Mouse (Mus musculus) thymus, postnatal 14 days (tissue): ENCODE data around the gene 3110009E18Rik.

ENCODE experiments used
- DNase-seq: peaks from one replicate; pipeline ENCODE4 v3.0.0; 2021

3110009E18Rik gene

DNA sequence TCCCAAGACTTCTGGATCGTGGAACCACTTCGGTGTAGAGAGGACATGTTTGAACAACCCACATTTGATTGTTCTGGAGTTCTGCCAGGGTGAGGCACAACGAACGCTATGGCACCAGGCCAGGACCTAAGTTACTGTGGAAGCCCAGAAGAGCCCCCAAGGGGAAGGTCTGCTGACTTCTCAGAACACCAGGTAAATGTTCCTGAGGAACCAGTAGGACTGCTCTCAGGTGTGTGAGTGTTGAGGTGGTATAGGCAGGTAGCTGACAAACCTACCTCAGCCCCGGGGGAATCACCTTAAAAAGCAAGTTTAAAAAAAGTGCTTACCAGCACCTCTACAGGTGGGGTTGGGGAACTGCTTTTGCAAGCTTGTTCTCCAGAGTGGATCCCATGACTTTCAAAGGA, 15.4 kb upstream of the 3110009E18Rik start:
- no peak for DNase-seq

DNA sequence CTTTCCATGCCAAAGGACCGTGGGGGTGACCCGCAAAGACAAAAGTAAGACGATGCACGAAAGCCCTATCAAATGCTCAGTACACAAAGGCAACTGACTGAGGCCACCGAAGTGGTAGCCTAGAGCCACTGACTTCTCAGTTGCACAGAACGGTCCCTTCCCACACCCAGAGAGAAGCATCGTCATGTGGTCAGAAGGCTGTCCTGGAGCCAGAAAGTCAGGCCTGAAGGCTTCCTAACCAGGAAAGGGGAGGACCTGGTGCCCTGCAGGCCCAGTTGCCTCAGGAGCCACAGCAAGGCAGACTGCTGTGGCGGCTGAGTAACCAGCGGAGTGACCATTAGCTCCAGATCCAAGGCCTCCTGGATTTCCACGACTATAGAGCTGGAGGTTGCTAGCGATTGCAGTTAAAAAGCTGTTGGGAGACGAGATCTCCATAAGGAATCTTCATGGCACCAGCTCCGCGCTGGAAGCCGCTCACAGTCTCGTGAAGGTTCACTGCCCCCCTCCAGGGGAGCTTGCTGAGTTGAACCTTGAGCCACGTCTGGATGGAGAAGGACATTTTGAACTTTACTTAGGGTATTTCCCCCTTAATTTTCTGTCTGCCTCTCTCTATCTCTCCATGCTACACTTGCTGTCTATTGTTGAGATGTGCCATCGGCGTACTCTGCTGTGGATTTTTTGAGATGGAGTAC, 11.1 kb upstream of the 3110009E18Rik start:
- DNase-seq: no peak

DNA sequence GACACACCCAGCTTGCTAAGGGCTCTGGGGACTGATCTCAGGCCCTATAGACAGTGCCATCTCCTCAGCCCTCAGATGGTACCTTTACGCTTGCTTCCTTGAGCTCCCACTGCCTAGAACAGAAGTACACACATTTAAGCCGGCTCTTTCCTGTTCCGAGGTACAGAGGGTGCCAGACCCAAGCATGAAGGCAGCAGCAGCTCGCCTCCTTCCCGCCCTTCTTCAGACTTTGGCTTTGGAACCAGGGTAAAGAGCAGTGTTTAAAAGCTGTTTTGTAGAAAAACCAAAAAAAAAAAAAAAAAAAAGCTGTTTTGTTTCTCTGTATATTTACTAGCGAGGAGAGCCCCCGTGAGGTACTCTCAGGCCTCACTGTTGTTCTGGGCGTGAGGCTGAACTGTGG, 9.2 kb upstream of the 3110009E18Rik start:
- no peak for DNase-seq

DNA sequence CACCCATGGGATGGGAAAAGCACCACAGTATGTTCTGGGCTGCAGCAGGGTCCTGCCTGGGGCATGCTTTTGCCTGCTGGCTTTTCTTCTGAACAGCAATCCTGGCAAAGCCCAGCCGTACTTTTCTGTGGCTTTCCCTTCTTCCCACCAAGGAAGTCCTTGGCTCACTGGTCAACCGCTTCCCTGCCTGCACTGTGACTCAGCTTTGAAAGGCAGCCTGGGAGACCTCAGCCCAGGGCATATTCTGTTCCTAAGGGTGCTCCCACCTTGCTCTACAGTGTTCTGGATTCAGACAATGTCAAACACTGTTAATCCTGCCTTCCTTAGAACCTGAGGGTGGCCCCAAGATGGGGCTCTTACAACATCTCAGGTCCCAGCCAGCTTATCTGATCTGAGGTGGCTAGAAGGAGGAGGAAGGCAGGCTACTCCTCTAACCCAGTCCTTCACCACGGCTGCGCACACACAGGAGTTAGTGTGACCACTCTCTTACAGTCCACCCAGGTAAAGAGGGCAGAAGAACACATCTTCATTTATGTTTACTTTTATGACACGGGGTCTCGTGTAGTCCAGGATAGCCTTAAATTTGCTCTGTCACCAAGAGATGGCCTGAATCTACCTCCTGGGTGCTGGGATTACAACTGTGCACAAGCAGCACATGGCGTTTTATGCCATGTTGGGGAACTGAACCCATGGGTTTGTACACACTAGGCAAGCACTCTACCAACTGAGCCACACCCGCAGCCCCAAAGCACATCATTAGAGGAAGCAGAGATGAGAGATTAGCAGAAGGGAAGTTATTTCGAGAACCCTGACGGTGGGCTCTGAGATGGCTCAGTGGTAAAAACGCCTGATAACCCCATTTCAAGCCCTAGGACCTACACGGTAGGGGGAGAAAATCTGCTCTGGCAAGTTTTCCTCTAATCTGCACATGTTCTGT, 8.5 kb upstream of the 3110009E18Rik start:
- no peak for DNase-seq

DNA sequence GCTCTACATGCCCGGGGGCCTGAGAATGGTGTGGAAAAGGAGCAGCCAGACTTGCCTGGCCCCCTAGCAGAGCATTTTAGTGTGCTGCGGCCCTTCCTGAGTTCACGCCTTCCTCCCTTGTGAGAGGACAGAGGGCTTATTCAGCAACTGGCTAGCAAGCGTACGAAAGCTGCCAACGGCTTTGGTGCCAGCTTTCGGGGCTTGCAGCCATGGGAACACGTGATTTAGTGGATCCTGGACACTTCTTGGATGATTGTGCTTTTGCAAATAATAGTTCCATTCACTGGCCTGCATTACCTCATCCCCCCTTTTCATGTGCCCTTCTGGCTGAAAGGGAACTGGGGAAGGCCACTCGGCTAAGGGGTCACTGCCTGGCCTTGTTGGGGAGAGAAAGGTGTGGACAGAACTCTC, 5.3 kb upstream of the 3110009E18Rik start:
- no peak for DNase-seq

DNA sequence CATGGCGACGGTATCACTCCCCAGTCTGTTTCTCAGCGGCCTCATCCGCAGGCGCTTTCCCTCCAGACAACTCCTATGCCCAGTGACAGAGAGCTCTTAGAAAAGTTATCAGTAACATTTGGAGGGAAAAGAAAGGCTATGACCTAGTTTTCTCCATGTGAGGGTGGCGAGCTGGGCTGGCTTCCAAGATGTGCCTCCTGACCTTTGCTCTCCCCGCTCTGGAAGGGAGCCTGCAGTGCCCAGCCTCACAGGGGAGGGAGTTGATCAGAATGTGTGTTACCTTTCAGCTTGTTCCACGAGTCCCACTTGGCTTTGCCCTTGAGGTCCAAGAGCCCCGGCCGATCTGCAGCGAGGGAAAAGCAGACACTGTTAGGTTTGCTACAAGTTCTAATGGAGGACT, 4.9 kb upstream of the 3110009E18Rik start:
- no peak for DNase-seq

DNA sequence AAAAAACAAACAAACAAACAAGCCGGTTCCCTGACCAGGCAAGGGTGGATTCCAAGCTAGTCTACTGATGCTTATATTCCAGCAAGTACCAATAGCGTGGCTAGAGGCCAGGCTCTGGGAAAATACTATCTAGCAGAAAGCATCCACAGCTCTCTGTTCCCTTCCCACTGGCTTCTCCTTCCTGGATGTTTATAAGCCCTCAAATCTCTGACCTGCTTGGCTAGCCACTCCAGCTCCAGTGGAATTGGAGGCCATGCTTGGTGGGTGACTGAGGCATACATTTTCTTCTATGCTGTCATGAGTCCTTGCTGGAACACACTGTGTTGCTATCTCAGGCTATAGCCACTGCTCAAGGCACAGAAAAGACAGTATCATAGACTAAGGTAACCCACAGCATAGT, 2.1 kb upstream of the 3110009E18Rik start:
- DNase-seq: no peak

DNA sequence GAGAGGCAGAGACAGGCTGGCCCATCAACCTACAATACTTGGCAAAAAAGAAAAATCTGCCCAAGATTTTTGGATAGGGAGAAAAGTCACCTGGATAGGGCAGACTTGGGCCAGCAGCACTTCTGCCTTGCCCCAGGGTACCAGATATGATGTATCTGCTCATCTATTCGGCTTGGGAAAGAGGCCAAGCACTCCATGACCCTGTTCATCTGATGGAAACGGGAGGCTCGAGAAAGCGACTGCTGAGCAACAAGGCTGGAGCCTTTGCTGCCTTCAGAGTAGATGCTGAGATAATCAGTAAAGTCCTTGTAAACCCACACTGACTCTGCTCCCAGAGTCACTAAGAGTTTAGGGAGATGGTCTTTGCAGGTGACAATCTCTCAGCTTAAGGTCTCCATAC, 1.6 kb upstream of the 3110009E18Rik start:
- no peak for DNase-seq

DNA sequence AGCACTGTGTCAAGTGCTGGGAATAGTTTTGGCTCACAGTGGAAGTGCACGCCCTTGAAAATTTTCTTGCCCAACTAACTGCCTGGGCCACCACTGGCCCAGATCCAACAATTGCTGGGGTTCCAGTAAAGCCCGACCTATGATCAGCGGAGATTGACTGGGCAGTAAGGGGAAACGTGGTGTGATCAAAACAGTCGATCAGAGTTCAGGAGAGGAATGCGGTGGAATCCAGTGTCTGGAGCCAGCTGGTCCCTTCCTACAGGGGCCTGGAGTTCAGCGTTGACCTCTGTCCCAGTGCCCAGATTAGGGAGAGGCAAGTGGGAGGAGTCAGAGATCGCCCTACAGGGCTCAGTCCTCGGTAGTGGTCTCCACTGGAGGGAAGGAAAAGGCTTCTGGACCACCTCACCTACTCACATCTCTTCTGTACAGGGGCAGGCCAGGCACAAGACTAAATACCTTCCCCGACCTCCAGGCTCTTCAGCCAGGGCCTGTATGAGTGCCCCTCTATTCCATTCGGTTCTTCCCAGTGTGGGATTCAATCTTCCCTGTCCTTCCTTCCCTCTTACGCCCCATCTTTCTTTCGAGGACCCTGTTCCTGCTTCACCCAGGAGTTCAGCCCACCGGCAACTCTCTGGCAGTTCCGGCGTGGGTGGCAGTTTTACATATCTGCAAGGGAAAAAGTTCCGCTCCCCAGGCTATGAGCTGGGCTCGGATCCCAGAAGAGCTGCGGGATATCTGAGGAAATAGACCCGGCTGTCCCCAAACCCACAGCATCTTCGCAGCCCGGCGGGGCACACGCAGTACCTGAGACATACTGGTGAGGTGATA, 632 bp upstream of the 3110009E18Rik start:
- DNase-seq: peak; percentile 28

DNA sequence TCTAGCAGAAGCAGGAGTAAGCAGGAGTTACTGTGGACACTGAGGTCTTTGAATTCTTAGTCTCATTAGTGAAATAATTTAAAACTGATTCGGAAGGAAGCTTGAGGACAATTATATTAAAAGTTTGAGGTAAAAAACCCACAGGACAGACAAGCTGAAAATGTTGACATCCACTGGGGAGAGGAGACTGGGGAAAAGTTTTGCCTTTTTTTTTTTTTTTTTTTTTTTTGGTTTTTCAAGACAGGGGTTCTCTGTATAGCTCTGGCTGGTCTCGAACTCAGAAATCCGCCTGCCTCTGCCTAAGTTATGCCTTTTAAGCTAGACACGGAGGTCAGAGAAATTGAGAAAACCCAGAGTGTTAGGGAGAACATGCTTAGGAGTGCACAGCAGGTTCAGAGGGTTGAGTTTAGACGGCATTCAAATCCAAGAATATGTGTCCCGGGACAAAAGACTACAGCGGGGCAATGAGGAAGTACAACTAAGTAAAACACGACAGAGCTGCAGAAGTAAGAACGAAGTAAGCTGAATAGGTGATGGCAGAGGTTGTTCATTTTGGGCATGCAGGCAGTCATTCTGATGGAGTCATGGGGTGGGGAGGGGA, 1.0 kb downstream of the 3110009E18Rik start:
- DNase-seq: no peak

DNA sequence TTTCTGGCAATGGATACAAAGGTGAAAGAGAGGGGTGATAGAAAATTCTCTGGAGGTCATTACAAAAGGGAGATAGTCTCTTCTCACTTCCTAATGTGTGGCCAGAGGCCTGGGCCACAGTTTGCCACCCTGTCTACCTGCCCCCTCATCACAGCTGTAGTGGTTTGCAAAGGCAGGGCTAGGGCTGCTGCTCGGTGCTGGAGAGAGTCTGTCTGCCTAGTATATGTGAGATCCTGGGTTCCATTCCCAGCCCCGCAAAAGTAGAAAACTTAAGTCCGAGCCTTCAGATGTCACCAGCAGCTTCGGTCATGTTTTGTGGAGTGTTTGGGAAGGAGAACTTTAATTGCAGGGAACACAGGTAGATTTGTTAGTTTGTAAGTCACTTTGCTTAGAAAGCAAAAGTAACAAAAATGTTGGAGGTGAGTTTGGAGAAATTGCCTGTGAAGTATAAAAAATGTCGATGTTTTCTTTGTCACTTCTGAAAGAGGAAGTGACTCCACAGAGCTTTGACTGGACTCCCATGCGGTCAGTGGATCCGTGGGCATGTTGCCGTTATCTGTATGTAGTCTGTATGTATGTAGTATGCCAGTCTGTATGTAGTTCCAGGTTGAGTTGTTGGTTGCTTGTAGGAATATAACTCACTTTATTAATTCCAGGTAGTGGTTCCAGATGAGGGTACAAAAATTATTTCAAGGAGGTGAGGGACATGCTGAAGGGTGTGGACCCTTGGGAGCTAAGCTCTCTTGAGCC, 1.8 kb downstream of the 3110009E18Rik start:
- no peak for DNase-seq

DNA sequence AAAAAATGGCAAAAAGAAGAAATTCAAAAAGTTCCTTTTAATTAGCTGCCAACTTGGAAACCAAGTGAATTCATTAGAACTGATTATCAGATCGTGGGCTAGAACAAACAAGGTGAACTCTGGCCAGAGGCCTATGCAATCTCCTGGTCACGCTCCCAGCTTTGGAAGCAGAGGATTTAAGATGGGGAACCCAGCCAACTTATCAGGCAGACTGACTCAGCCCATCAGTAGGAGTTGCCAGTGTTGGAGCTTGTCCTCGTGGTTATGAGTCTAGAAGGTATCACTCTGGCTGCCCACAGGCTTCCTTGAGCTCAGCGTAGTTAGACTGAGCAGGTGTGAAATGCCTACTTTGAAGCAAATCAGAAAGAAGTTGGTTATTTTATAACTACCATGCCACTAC, 3.9 kb downstream of the 3110009E18Rik start:
- no peak for DNase-seq

DNA sequence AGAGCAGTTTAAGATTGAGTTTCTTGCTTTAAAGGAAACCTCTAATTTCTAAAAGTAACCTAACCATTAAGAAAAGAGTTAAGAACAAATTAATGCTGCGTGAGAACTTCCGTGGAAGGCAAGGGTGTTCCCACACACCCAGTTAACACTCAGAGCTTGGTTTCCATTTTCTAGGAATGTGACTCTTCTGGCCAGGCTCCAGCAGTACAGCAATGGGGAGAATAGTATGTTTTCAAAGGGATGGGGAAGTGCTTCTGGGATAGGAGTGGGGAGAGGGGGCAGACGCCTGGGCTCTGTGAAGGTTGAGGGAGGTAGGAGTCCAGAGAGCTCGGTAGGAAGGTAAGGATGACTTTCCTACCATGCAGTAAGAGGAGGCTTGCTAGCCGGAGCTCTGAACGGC, 4.5 kb downstream of the 3110009E18Rik start:
- no peak for DNase-seq

DNA sequence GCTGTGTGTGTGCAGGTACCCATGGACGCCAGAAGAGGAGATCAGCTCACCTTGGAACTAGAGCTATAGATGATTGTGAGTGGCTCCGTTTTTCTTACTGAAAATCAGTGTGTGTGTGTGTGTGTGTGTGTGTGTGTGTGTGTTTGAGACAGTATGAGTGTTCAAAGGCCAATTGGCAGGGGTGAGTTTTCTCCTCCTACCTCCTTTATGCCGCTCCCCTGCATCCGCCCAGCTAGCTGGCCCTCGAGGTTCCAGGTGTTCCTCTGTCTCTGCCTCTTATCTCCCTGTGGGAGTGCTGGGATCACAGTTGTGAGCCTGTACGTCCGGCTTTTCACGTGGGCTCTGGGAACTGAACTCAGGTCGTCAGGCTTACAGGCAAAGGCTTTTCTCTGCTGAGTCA, 5.3 kb downstream of the 3110009E18Rik start:
- no peak for DNase-seq

DNA sequence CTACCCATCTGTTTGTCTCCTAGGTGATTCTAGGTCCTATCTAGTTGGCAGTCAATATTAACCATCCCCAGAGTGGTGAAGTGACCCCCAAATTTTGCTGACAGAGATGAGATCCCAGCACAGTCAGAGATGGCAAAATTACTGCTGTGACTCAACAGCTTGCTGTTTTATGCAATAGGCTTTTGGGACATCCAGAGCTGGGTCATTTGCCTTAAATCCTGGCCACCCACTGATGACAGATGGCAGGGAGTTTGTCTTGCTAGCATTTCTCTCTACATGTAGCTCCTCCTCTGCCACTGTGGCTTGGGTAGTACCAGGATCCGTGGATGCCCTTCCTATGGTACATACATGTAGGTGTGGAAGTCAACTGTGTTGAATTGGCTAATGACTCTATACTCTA, 11.4 kb downstream of the 3110009E18Rik start:
- DNase-seq: no peak

DNA sequence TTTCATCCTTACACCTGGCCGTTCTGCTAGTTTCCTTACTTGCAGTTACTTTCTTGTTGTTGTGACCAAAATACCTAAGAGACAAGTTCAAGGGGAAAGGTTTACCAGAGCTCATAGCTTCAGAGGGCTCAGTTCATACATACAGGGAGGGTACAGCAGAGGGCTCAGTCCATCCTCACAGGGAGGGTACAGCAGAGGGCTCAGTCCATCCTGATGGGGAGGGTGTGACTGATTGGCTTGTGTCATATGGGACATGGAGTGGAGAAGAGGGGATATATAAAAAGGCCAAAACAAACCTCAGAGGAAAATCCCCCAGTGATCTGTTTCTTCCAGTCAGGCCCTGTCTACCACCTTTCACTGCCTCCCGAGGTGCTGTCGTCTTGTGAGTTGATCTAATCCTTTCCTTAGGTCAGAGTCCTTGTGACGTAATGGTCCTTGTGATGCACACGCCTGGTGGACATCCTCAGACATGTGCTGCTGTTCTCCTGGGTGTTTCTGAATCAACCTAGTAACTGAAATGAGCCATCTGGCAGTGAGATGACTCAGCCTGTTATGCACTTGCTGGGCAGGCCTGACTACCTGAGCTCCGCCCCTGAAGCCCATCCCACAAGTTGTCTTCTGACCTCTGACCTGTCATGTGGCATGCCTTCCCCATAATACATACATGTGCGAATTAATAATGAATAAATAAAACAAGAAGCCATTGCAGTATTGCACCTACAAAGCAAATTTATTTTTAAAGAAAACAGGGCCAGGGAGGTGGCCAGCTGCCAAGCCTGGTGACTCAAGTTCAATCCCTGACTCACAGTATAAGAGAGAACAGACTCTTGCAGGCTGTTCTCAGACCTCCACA, 15.2 kb downstream of the 3110009E18Rik start:
- DNase-seq: no peak

DNA sequence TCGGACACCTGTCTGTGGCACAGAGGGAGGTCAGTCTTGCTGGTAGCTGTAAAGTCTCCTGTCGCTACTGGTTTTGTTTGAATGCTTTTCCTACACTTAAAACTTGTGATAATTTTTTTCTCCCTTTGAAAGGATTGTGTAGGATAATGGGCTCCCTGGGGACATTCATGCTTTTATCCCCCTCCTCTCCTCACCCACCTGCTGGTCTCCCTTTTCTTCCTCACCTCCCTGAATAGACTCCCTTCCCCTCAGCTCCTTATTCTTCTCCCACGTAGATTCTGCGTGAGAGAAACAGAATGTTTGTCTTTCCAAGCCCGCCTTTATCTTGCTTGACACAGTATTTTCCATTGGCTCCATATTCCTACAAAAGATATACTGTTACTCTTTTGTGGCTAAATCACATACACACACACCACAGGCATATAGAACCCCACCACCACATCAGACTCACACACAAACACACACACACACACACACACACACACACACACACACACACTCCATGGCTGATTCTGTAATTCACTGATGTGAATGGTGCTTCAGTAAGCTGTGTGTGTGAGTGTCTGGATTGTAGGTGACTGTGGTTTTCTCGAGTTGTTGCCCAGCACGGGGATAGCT, 18.0 kb downstream of the 3110009E18Rik start:
- DNase-seq: no peak

DNA sequence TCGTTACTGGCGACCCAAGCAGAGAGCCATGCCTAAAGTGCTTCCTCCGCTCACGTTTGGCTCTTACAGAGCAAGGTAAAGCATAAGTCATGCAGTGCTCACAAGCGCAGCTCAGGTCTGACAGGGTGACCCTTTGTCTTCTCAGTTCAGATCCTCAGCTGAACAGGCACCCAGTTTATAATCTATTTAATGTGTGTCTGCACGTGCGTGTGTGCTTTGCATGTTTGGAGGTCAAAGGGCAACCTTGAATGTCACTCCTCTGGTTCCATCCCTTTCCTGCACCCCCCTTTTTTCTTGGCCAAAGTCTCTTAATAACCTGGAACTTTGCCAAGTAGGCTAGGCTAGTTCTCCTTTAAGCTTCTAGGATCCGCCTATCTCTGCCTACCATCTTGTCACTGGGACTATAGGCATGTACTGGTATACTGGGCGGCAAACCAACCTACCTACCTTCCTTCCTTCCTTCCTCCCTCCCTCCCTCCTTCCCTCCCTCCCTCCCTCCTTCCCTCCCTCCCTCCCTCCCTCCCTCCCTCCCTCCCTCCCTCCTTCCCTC, 19.2 kb downstream of the 3110009E18Rik start:
- no peak for DNase-seq

DNA sequence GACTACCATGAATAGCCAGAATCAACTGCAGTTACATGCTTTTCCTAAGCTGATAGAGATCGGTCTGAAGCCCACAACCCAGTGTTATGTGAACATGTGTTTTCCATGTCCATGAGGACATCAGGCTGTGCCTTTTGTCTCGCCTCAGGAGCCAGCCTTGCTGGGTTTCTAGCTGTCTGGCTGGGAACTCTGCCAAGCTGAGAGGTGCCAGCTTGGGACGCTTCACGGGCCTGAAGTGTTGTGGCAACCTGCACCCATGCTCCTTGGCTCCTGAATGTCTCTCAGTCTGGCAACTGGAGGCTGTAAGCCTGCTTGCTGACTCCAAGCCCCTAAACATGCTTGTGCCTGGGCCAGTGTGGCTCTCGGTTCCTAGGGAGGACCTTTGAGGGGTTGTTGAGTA, 21.6 kb downstream of the 3110009E18Rik start:
- no peak for DNase-seq

DNA sequence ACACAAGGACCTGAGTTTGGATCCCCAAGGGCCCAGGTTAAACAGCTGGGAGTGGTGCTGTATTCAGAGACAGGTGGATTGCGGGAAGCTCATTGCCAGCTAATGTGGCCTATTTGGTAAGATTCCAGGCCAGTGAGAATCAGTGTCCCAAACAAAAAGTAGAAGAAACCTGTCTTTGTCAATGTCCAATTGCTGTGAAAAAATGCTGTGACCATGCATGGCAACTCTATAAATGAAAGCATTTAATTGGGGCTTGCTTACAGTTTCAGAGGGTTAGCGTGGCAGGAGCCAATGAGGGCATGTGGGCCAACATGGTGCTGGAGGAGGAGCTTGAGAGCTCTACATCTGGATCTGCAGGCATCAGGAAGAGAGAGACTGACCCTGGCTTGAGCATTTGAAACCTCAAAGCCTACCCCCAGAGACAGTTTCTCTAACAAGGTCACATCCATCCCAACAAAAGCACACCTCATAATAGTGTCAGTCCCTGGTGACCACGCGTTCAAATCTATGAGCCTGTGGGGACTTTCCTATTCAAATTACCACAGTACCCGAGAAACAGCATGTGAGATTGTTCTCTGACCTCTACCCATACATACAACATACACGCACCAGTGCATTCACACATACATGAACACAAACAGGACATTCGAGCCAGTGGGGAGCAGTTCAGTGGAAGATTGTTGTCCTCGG, 24.7 kb downstream of the 3110009E18Rik start:
- no peak for DNase-seq
